Mouse (Mus musculus) MEL (cell line): ENCODE data around the gene Tfap2e. TPM values are rescaled to one million over a fixed set of nuclear protein-coding genes. Genes with fewer than 3 reads are reported as not detected.

Source experiments
- DNase-seq: peaks from one replicate; pipeline ENCODE4 v3.0.0; 2011; ENCODE audit warnings: low read depth, low spot score
- H3K27ac ChIP-seq: 2 replicates; pipeline ENCODE4 v1.5.1; 2012; ENCODE audit warnings: low read depth, mild to moderate bottlenecking, control low read depth, low read length, moderate library complexity; ENCODE audit not compliant: control insufficient read depth
- H3K27me3 ChIP-seq, 2 experiments: fragments of 150-350 bp in 1 of 2; sonication (generic) in 1 of 2; 2 replicates each; pipeline ENCODE4 v1.6.1; 2012; ENCODE audit warnings: low read length in 2 of 2, mild to moderate bottlenecking in 2 of 2, improper control_type of control experiment in 1 of 2, moderate library complexity in 1 of 2; ENCODE audit not compliant: insufficient read depth in 2 of 2, control insufficient read depth in 1 of 2
- H3K36me3 ChIP-seq, 2 experiments: 2 replicates each; pipeline ENCODE4 v1.6.1; 2012 to 2014; ENCODE audit warnings: low read length in 2 of 2, improper control_type of control experiment in 1 of 2, inconsistent platforms in 1 of 2, mild to moderate bottlenecking in 1 of 2; ENCODE audit not compliant: insufficient read depth in 2 of 2, control insufficient read depth in 1 of 2
- H3K4me1 ChIP-seq, 2 experiments: fragments of 150-350 bp in 1 of 2; sonication (generic) in 1 of 2; 2 replicates each; pipeline ENCODE4 v1.6.1; 2012; ENCODE audit warnings: low read length in 2 of 2, improper control_type of control experiment in 1 of 2, mild to moderate bottlenecking in 1 of 2; ENCODE audit not compliant: insufficient read depth in 2 of 2, control insufficient read depth in 1 of 2
- H3K4me3 ChIP-seq, 2 experiments: fragments of 150-350 bp in 1 of 2; sonication (generic) in 1 of 2; 2 replicates each; pipeline ENCODE4 v1.5.1; 2012; ENCODE audit warnings: low read depth in 2 of 2, low read length in 2 of 2, mild to moderate bottlenecking in 2 of 2, moderate library complexity in 2 of 2, control low read depth in 1 of 2, improper control_type of control experiment in 1 of 2; ENCODE audit not compliant: control insufficient read depth in 1 of 2, insufficient read depth in 1 of 2
- H3K79me2 ChIP-seq: 2 replicates; pipeline ENCODE4 v1.6.1; 2012; ENCODE audit warnings: mild to moderate bottlenecking, low read length, moderate library complexity; ENCODE audit not compliant: control insufficient read depth, poor library complexity, insufficient read depth
- H3K9ac ChIP-seq: 2 replicates; pipeline ENCODE4 v1.6.1; 2012; ENCODE audit warnings: low read depth, mild to moderate bottlenecking, control low read depth, low read length, moderate library complexity; ENCODE audit not compliant: control insufficient read depth, poor library complexity, severe bottlenecking
- H3K9me3 ChIP-seq: fragments of 150-350 bp; sonication (generic); replicated peaks from 2 replicates; pipeline ENCODE4 v1.6.1; 2012; ENCODE audit warnings: mild to moderate bottlenecking, low read length, improper control_type of control experiment, moderate library complexity; ENCODE audit not compliant: insufficient read depth
- BHLHE40 ChIP-seq: IDR thresholded peaks from 2 replicates; pipeline ENCODE4 v1.6.1; 2012; ENCODE audit warnings: low read depth, mild to moderate bottlenecking, inconsistent platforms, low read length, improper control_type of control experiment, borderline replicate concordance
- JUND ChIP-seq: IDR thresholded peaks from 2 replicates; pipeline ENCODE4 v1.6.1; 2011; ENCODE audit warnings: low read depth, mild to moderate bottlenecking, improper control_type of control experiment, low read length
- MAX ChIP-seq: IDR thresholded peaks from 2 replicates; pipeline ENCODE4 v1.6.1; 2011; ENCODE audit warnings: low read length, improper control_type of control experiment
- MEF2A ChIP-seq: IDR thresholded peaks from 2 replicates; pipeline ENCODE4 v1.6.1; 2014; ENCODE audit warnings: low read depth, mild to moderate bottlenecking, inconsistent platforms, low read length, improper control_type of control experiment; ENCODE audit not compliant: poor library complexity, insufficient replicate concordance, severe bottlenecking; ENCODE audit errors: extremely low read depth
- MYB ChIP-seq: IDR thresholded peaks from 2 replicates; pipeline ENCODE4 v1.6.1; 2011; ENCODE audit warnings: mild to moderate bottlenecking, low read depth, low read length, improper control_type of control experiment
- RCOR1 ChIP-seq: IDR thresholded peaks from 2 replicates; pipeline ENCODE4 v1.6.1; 2012; ENCODE audit warnings: low read depth, mild to moderate bottlenecking, inconsistent platforms, low read length, improper control_type of control experiment
- SIN3A ChIP-seq: IDR thresholded peaks from 2 replicates; pipeline ENCODE4 v1.6.1; 2012; ENCODE audit warnings: low read length, improper control_type of control experiment, inconsistent platforms
- SMC3 ChIP-seq: IDR thresholded peaks from 2 replicates; pipeline ENCODE4 v1.6.1; 2011; ENCODE audit warnings: low read depth, low read length, improper control_type of control experiment
- UBTF ChIP-seq: IDR thresholded peaks from 2 replicates; pipeline ENCODE4 v1.6.1; 2012; ENCODE audit warnings: low read depth, mild to moderate bottlenecking, inconsistent platforms, low read length, improper control_type of control experiment, moderate library complexity, borderline replicate concordance; ENCODE audit not compliant: insufficient read depth
- ZC3H11A ChIP-seq: IDR thresholded peaks from 2 replicates; pipeline ENCODE4 v1.6.1; 2012; ENCODE audit warnings: low read depth, mild to moderate bottlenecking, inconsistent platforms, low read length, improper control_type of control experiment
- ZNF384 ChIP-seq: IDR thresholded peaks from 2 replicates; pipeline ENCODE4 v1.6.1; 2012; ENCODE audit warnings: low read depth, mild to moderate bottlenecking, inconsistent platforms, low read length, improper control_type of control experiment
- polyA plus RNA-seq, 2 experiments: library from polyadenylated mRNA; stranded (reverse) in 1 of 2; unstranded in 1 of 2; fragments of >175 nt in 1 of 2; fragments of >200 nt in 1 of 2; gene quantifications; 2 replicates each; pipeline versions ENCODE4 v1.2.1 to v1.2.4; 2012; ENCODE audit warnings: low replicate concordance in 2 of 2, low read depth in 1 of 2; ENCODE audit not compliant: insufficient read length in 2 of 2, insufficient read depth in 1 of 2, missing spikeins in 1 of 2
- total RNA-seq: library from RNA; depleted of rRNA; stranded (reverse); fragments of 300-350 nt; gene quantifications from 2 replicates; pipeline ENCODE4 v1.2.3, GENCODE M21; 2012

The Tfap2e gene
- total and polyA plus RNA-seq, 3 experiments = 0.03 TPM; not detected in 2

- peaks cover 14% of the 10 kb centered on the region for H3K79me2 ChIP-seq
- no peak overlapping the region for H3K9ac ChIP-seq
- no peak for DNase-seq
- peaks cover 0 to 7% of the 10 kb centered on the region in 2 experiments; a peak in 2 of 4 replicates for H3K4me1 ChIP-seq
- no peak for TF ChIP-seq SMC3
- no peak for TF ChIP-seq MYB
- H3K4me3 ChIP-seq = no peak overlapping the region
- peaks cover 0 to 6% of the 10 kb centered on the region in 2 experiments; a peak in 2 of 4 replicates for H3K36me3 ChIP-seq
- no peaks in the 10 kb centered on the region for H3K9me3 ChIP-seq
- H3K27ac ChIP-seq = no peak overlapping the region
- no peaks in the 10 kb centered on the region for H3K27me3 ChIP-seq
Observed at GRCm38 (mm10) chr4:126750863-126751555, 15.0 kb upstream of the Tfap2e start.

DNA sequence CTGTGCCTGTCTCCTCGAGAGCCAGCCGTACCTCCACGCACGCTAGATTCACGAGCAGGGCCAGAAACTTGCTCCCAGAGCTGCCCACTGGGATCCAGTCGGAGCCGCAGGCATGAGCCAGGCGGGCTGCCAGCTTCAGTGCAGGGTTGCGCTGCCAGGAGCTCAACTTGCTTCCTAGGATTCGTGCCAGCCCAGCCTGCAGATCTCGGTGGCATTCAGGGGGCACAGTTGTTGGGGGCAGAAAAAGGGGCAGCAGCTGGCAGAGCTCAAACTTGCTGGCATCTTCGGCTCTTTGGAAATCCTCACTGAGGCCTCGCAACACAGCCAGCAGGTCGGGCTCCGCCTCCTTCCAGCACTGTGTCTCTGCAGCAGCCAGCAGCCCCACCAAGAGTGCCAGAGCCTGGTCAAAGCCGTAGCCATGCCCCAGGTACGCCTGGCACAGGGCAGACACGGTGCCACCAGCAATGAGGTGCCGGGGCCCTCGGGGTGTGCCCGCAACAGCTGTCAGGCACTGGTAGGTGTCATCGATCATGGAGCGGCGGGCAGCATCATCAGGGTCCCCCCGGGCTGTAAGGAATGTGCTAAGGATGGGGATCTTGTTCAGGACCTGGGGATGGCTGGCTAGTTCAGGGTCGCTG, 14.1 kb upstream of the Tfap2e start:
- Histone ChIP-seq H3K4me1 (peaks cover 0 to 7% of the 10 kb centered on the region in 2 experiments; a peak in 2 of 4 replicates), H3K36me3 (peaks cover 0 to 6% of the 10 kb centered on the region in 2 experiments; a peak in 2 of 4 replicates), H3K9ac (no peak overlapping the region), H3K4me3 (no peak overlapping the region), H3K9me3 (no peaks in the 10 kb centered on the region), H3K27me3 (no peaks in the 10 kb centered on the region), H3K27ac (no peak overlapping the region), H3K79me2 (peaks cover 14% of the 10 kb centered on the region)
- no peak for DNase-seq
- TF ChIP-seq MAX (no peak), ZC3H11A (no peak), MEF2A (no peak), BHLHE40 (no peak), JUND (no peak), UBTF (no peak)

DNA sequence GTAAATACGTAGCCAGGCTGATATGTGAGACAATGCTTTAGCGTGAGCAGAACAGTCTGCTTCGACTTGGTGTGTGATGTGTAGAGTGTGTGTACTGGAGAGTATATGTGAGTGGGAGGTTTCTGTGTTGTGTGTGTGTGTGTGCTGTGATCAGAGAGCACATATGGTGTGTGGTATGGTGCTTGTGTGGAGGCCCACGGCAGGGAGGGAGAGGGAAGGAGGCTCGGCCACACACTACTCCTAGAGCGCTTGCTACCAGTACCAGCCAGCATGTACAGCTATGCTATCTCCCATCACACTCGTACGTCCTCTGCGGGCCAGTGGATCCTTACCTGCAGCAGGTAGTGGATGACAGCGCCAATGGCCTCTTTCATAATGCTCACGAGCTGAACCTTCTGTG, 13.5 kb upstream of the Tfap2e start:
- TF ChIP-seq ZNF384 (no peak), MYB (no peak), SIN3A (no peak), RCOR1 (no peak)
- H3K36me3 ChIP-seq = peaks cover 0 to 6% of the 10 kb centered on the region in 2 experiments; a peak in 2 of 4 replicates
- H3K9ac ChIP-seq = no peak overlapping the region
- no peaks in the 10 kb centered on the region for H3K27me3 ChIP-seq
- H3K79me2 ChIP-seq = peaks cover 14% of the 10 kb centered on the region
- no peak overlapping the region for H3K27ac ChIP-seq
- no peaks in the 10 kb centered on the region for H3K9me3 ChIP-seq
- no peak for DNase-seq
- peaks cover 0 to 7% of the 10 kb centered on the region in 2 experiments; a peak in 2 of 4 replicates for H3K4me1 ChIP-seq
- no peak overlapping the region for H3K4me3 ChIP-seq
